Mouse (Mus musculus) gastrocnemius, postnatal 36 days (tissue): ENCODE measurements around the gene Atp2c1. TPM values are rescaled to one million over a fixed set of nuclear protein-coding genes. Genes with fewer than 3 reads are reported as not detected.

ENCODE experiments used
- DNase-seq, 2 experiments: peaks; one replicate each; pipeline ENCODE4 v3.0.0; 2022
- intact Hi-C: fragments of 180-260 bp; cut with DNase I; formaldehyde crosslinking; loops from one replicate; pipeline ENCODE4 v1.15.1; 2025
- total RNA-seq, 2 experiments: library from RNA; stranded (reverse); gene quantifications; 2 replicates each; pipeline ENCODE4 v1.2.3; 2021

Atp2c1 gene
- total RNA-seq, 2 experiments from 2014 or later = 34.2 to 35.3 TPM

DNA sequence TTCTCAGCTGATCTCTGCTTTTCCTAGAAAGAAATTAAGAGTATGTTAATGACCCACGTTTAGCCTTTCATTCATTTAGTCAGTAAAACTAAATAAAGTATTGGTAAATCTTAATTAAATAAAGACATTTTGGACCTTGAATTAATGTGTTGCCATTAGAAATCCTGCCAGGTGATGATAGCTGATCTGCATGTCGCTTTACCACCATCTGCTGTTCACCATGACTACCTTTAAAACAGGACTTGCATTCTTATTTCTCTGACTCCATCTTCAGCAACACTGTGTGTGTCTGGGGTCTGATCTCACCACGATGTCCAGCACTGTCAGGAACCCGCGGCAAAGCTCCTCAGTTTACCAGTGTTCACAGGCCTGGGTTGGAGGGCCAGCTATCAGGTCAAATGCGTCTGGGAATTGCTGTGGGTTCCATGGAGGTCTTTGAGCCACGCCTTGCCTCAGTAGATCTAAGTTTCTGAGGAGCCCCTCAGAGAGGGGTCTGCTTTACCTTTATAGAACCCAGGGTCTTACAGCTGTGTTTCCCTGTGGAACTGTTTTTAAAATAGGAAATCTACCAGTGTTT lies 150.1 kb downstream of the Atp2c1 start:
- intact Hi-C loops = no loop called here
- no peak for DNase-seq

DNA sequence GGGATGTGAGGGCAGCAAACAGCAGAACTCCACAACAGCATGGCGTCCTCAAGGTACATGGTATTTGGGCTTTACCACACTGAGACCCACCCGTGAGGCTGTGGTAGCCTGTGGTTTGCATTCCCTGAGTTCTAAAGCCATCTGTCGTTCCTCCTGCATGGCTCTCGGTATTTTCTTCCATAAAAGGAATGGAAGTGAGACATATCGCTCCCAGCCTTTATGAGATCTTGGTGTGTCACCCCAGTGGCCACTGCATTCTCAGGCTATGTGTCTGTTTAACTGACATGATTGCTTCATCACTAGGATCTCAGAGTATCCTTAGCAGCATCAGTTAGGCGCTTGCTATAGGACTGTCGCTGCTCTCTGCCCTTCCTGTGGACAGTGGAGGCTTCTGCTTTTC lies 150.7 kb downstream of the Atp2c1 start:
- intact Hi-C loops = no loop called here

DNA sequence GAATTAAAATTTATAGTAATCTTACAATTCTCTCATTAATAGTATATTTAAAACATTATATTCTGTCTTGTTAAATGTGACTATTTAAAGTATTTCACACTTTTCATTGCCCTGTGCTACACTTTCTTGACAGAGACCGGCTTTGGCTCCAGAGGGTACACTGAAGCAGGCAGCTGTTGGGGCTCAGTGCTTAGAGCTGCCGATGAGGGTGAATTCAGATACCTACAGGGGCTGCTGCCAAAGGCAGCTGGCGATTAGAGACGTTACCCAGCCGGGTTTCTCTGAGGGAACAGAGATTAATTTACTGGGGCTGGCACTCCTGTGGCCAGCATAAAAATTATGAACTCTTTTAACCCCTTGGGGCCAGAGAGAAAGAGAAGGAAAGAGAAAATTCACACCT lies 152.8 kb downstream of the Atp2c1 start:
- intact Hi-C loops = no loop called here
- no peak for DNase-seq

More for the DNA sequence above, 150.7 kb downstream of the Atp2c1 start:
- DNase-seq = no peak

DNA sequence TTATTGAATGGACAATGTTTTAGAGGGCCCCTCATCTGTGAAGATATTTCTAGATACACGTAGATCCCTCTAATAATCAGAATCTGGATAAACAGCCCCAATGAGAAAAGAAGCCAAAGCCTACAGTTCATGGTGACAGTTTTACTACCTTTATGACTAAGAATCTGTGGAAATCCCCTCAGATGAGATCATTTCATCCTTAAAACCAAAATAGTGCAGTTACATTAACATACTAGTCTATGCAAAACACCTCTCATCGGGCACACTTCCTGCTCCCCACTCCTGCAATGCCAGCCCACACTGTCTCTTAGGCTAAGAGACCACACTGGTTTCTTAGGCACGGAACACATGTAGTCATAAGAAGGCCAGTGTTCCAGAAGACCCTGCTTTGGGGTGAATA lies 158.5 kb downstream of the Atp2c1 start:
- intact Hi-C loops = no loop called here
- DNase-seq = no peak

DNA sequence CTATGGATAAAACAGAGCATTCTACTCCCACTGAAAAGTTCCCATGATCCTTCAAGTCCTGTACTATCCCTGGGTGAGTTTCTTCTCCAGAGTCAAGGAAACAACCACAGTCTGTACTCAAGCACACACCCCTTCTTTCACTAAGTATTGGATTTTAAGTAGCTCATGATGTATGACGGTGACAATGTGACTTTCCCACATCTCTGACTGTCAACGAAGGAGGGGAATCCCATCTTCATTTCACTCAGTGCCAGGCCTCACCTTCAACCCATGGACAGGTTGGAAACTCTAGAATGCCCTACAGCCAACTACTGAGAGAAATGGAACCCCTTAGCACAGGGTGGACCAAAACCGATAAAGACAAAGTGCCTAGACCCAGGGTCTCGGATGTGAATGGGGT lies 160.9 kb downstream of the Atp2c1 start:
- intact Hi-C loops = no loop called here
- no peak for DNase-seq

DNA sequence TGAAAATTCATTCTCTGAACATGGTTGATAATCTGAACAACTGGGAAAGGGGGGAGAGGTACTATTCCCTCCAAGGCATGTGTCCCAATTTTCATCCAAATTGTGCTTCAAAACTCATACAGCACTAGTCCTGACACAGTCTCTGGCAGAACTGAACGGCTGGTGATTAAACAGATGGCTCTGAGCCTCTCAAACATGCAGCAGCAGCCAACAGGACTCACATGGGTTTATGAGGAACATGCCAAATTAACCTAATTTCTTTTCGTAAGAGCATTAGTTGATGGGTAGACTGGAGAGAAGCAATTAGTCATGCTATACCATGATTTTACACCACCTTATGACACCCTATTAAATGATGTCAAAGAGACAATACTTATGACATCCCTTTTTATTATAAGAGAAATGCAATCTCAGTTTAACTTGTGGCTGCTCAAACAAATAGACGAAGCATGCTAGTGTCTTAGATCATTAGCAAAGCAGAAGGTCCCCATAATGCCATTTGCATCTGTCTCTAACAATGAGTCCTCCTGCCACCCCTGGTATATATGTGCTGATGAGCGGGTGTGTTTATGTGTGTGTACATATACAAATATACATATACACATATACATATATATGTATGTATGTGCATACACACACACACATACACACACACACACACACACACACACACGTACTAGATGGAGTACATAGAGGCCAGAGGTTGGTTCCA lies 163.4 kb downstream of the Atp2c1 start:
- no peak for DNase-seq
- intact Hi-C loops = no loop called here

DNA sequence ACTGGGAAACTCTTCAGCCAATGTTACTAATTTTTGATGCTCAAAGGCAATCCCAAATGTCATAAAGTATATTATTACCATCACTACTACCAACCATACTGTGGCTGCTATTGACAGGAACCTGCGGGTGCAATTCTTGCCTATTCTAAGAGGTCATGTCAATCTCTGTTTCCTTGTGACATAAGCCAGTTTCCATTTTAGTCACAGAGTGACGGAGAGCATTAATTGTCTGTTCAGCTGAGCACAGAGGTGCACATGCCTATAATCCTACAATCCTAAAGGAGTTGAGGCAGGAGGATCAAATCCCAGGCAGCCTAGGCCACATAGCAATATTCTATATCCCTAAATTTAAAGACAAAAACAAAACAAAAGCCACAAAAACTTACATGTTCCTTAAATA lies 164.9 kb downstream of the Atp2c1 start:
- intact Hi-C loops = no loop called here
- DNase-seq = no peak

Other genes starting within 250 kb of the Atp2c1 start
- gene Aste1, start 131.9 kb downstream of the Atp2c1 start, total RNA-seq = 1 to 10 TPM; 1.7 to 1.8 TPM
- not detected for gene Nek11, start 131.8 kb downstream of the Atp2c1 start, total RNA-seq
- 10 to 100 TPM; 10.9 to 12.0 TPM for gene Pik3r4, start 115.7 kb upstream of the Atp2c1 start, total RNA-seq